ENCODE assay signal across 8 mouse cellular contexts in genomic region chr7:73559170-73559852, GRCm38 (mm10). TPM values are rescaled to one million over a fixed set of nuclear protein-coding genes. Genes with fewer than 3 reads are reported as not detected.
DNase-seq lines count a peak whose midpoint lies in the region; ATAC-seq and TF ChIP-seq lines count a peak whose summit lies in the region.

No protein-coding gene starts in this region.

- peak overlapping the region; percentile 64 for H3K9ac ChIP-seq in forebrain, embryonic 12.5 days
- peak overlapping the region; percentile 100 for H3K9ac ChIP-seq in neural tube, embryonic 12.5 days

- H3K27me3 ChIP-seq in forebrain, embryonic 12.5 days: no peaks in the 10 kb centered on the region
- H3K27me3 ChIP-seq in neural tube, embryonic 12.5 days (replicated peaks): no peaks in the 10 kb centered on the region

- H3K27ac ChIP-seq in layer of hippocampus, adult 2 months: peak overlapping the region; percentile 97
- H3K27ac ChIP-seq in forebrain, embryonic 12.5 days: peak overlapping the region; percentile 88
- peak overlapping the region; percentile 100 for H3K27ac ChIP-seq in neural tube, embryonic 12.5 days

- no peaks in the 10 kb centered on the region for H3K36me3 ChIP-seq in forebrain, embryonic 12.5 days (replicated peaks)
- H3K36me3 ChIP-seq in neural tube, embryonic 12.5 days: no peaks in the 10 kb centered on the region

- 36% methylated on average over 8 of the region's 8 CpGs for WGBS in forebrain, embryonic 12.5 days
- 41% methylated on average over 8 of the region's 8 CpGs for WGBS in neural tube, embryonic 12.5 days

- H3K4me1 ChIP-seq in forebrain, embryonic 12.5 days: peaks cover 16% of the 10 kb centered on the region
- H3K4me1 ChIP-seq in neural tube, embryonic 12.5 days: peaks cover 9% of the 10 kb centered on the region; the same call in 1 of the 2 replicates

- no peak for DNase-seq in layer of hippocampus, adult 2 months (ENCODE audit: low spot score in 2 of 2)
- DNase-seq in layer of hippocampus, adult 18-20 months (ENCODE audit: low spot score in 2 of 2): no peak
- peak; percentile 57 for DNase-seq in kidney, postnatal 14 days
- no peak for DNase-seq in adrenal gland, postnatal 25 days
- no peak for DNase-seq in layer of hippocampus, postnatal 14 days (ENCODE audit: low spot score in 2 of 2)
- DNase-seq in ovary, postnatal 14 days (ENCODE audit: low spot score): no peak

- no peak for ATAC-seq in forebrain, embryonic 12.5 days (ENCODE audit: low FRiP score)
- no peak for ATAC-seq in neural tube, embryonic 12.5 days (ENCODE audit: low FRiP score, low read depth)

- no peak for TF ChIP-seq CTCF in layer of hippocampus, adult 2 months (conservative IDR thresholded peaks at IDR 0.05)

- H3K4me3 ChIP-seq in layer of hippocampus, adult 2 months: peak overlapping the region; percentile 67
- H3K4me3 ChIP-seq in forebrain, embryonic 12.5 days (replicated peaks): peak overlapping the region; percentile 95
- peak overlapping the region; percentile 100 for H3K4me3 ChIP-seq in neural tube, embryonic 12.5 days

- H3K4me2 ChIP-seq in forebrain, embryonic 12.5 days: peak overlapping the region; percentile 68
- peak overlapping the region; percentile 69 for H3K4me2 ChIP-seq in neural tube, embryonic 12.5 days (replicated peaks)

- H3K9me3 ChIP-seq in forebrain, embryonic 12.5 days: no peaks in the 10 kb centered on the region
- H3K9me3 ChIP-seq in neural tube, embryonic 12.5 days: no peaks in the 10 kb centered on the region

RNA-seq across cellular contexts. Expression of gene Chd2, which starts 17.7 kb away (rescaled TPM):
- total RNA-seq in layer of hippocampus, adult 2 months (2021): 10 to 100 TPM; 57.1 to 58.3 TPM
- 10 to 100 TPM; 50.7 to 55.7 TPM for total RNA-seq in layer of hippocampus, adult 18-20 months (2021)
- polyA plus RNA-seq in forebrain, embryonic 12.5 days (2016; fragmentation: Nextera tagmentation; extraction: Ambion mirVana): 69.4 and 78.8 TPM in 2 replicates
- polyA plus RNA-seq in neural tube, embryonic 12.5 days (2016; fragmentation: Nextera tagmentation; extraction: Ambion mirVana): 41.5 and 59.7 TPM in 2 replicates
- 50.0 and 57.4 TPM in 2 replicates for total RNA-seq in adrenal gland, postnatal 25 days (2021)
- total RNA-seq in layer of hippocampus, postnatal 14 days (2021): 10 to 100 TPM; 47.2 to 49.8 TPM
